Mouse (Mus musculus) cerebellum, adult 9-11 months (tissue): Measurements from ENCODE around the gene Gm21897.
"Not testable (repeated sequence)": the region's sequence is repeated elsewhere in the genome, so short reads cannot be mapped to it uniquely, and the experiment has no call there.

ENCODE experiments used
- DNase-seq: peaks from one replicate; pipeline ENCODE4 v3.0.0; 2022

Gene Gm21897

DNA sequence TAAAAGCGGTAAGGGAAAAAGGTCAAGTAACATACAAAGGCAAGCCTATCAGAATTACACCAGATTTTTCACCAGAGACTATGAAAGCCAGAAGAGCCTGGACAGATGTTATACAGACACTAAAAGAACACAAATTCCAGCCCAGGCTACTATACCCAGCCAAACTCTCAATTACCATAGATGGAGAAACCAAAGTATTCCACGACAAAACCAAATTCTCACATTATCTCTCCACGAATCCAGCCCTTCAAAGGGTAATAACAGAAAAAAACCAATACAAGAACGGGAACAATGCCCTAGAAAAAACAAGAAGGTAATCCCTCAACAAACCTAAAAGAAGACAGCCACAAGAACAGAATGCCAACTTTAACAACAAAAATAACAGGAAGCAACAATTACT lies at the start of gene Gm21897:
TSS of gene Gm21897 (plus strand) at position 301 of the 400 bp plus-strand sequence.
- DNase-seq, result not testable (repeated sequence)

- DNase-seq, result no peak
These were observed 45.0 kb upstream of the Gm21897 start for GRCm38 (mm10) chr16:15272291-15272690.

DNA sequence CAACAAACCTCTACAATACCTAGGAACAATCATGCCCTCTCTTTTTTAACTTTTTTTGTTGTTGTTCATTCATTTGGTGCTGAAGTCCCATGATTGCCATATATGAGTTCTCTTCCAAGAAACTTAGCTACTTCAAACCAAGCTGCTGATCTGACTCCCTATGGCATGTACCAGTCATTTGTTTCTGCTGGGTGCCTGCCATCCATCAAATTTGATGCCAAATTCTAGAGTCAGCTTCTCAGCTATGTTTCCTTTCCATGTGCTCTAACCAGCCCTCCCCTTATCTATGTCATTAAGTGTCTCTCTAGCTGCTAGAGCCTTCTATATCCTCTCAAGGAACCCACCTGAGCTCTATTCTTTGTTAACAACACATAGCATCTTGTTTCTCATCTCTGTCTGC lies 39.8 kb upstream of the Gm21897 start:
- DNase-seq, result no peak

DNA sequence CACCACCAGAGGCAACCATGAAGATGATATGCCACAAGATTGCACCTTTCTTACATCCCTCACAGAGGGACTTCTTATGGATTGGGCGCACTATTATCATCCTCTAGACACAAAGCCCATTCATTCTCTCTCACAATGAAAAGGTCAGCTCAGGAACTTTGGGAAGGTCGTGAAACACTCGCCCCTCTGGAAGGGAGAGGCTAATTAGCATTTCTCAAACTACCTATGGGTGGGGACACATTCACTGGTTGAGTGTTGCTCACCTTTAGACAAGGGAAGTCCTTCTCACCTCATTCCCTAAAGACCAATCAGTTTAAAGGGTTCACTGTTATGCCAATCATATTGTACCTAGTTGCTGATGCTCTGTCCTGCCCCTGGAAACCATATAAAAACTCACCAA lies 24.2 kb upstream of the Gm21897 start:
- no peak for DNase-seq

DNA sequence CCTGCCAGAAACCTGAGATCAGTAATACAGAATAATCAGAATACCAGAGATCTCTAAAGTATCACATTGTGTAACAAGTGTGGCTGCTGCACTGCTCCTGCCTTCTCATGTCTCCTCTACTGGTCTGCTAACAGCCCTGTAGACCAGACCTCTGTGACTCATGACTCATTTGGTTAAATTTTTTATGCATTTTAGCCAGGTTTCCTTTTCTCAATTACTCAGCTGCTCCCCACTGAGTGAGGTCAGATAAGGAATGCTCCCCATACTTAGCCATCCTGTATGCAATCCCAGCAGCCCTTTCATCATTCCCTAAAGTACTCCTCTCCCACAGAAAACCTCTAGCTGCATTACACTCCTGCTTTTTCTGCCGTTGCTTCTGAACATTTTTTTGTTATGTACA lies 23.0 kb upstream of the Gm21897 start:
- no peak for DNase-seq

- DNase-seq, result no peak
These were observed 22.2 kb upstream of the Gm21897 start for GRCm38 (mm10) chr16:15294911-15295659.

- DNase-seq, result no peak
These were observed 17.3 kb downstream of the Gm21897 start for GRCm38 (mm10) chr16:15334526-15334925.

GRCm38 (mm10) chr16:15339051-15339450 lies 21.8 kb downstream of the Gm21897 start:
- DNase-seq, result no peak

DNA sequence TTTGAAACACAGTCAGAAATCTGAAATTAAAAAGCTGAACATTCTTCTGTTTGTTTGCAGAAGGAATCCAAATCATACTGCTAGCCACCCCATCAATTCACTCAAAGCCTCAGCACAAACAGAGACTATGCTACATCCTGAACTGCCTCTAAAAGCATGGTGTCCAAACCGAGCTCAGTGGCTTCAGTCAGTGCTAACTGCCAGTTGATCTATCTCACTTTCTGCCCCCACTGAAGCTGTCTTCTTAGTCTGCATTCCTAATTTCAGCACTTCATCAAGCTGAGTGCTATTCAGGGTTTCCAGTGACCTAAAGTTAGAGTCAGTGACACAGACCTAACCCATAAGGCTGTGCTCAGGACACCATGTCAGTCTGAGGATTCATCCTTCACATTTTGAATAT lies 28.8 kb downstream of the Gm21897 start:
- no peak for DNase-seq

DNA sequence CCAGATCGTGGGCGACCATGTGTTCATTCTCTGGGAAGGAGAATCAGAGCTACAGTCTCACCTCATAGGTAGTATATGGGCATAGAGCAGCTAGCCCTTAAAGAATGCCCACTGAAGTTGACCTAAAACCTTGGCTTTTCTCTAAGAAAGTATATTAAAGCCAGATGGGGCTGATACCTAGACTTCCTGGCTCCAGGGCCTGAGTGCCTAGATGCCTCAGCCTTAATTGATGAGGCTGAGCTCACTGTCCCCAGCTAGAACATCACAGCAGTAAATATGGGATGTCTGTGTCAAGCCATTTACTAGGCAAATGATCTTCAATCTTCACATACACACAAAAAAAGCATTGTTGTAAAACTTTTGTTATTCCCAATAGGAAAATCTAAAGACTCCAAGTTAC lies 32.1 kb downstream of the Gm21897 start:
- no peak for DNase-seq

DNA sequence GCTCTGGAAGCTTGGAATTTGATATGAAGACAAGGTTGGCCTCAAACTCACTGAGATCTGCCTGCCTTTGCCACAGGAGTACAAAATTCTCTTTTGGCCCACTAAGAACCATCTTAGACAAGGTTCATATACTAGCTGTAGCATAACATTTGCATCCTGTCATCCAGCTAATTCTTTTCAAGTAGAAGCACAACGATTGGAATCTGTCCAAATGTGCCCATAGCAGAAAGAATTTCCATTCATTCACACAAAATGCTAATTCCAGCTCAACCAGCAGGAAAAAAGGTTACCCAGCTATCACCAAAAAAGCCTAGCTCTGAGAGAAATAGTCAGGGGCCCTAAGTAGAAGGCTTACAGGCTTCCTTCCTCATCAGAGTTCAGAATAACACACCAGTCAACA lies 34.0 kb downstream of the Gm21897 start:
- no peak for DNase-seq

DNA sequence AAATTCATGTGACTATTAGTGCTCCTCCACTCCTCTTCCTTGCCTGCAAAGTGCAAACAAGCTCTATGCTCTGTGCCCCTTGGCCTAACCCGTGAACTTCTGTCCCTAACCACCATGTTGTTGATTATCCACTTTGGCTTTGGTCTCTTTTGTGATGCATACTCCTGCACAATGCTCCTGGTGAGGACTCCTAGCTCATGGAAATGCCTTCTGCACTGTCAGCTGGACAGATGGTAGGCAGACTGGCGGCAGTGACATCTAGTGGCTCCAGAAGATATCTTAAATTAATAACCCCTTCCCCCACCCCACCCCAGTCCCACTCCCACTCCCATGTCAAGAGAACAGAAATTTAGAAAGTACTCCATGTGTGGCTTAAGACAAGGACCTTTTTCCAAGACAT lies 35.1 kb downstream of the Gm21897 start:
- DNase-seq, result no peak

DNA sequence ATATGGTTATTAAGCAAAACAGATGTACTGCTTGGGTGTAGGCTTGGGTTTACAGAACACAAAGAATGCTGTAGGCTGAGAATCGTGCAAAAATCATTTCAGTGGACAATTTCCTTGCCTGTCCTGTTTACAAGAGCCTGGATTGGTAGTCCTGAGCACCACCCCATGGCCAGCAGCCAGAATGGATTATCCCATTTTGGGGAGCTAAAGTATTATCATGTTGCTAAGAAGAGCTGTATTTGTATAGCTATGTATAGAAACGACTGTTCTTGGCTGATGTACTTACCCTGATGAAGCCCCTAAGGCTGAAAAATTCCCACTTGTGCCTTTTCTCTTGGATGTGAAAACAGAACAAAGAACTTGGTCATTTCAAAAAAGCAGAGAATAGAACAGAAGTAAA lies 37.6 kb downstream of the Gm21897 start:
- DNase-seq, result no peak

DNA sequence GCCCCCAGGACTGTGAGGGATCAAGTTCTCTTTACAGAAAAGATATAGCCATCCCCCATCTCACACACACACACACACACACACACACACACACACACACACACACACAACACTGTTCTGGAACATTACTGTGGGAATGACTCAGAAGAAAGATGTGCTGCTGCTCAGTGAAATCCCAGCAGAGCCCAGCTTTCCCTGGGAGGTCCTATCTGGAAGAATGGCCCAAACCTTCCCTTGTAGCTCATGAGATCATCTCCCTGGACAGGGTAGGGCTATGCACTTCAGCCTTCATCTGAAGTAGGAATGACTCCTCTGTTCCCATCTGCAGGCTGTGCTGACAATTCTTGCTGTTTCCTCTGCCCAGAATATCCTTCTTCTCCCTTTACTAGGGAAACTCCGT lies 38.1 kb downstream of the Gm21897 start:
- no peak for DNase-seq

GRCm38 (mm10) chr16:15357766-15358165 lies 40.5 kb downstream of the Gm21897 start:
- DNase-seq, result no peak

DNA sequence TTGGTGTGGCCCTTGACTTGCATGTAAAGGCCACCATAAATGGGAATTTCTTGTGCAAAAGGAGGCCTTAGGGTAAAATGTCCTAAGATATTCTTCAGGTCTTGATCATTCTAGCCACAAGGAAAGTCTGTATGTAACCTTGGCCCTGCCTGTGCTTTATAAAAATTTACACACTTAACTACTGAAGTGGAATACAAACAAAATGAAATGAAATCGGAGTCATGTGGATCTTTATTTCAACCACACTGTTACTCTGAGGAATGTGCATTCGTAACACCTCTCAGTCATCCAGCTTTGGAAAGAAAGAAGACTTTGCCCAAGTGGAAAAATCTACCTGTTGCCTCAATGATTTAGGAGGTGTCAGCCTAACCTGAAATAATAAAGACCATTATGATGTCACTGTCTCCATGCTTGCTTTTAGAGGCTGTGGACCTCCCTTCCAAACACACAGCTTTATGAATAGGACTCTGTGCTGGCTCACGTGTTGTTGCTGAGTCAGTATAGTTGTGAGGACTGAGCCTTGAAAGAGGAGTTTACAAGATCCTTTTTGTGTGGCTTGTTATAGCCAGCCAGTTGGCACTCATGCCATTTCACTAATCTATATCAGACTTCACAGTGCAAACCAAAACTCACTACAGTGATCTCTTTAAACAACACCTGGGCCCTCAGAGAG lies 42.0 kb downstream of the Gm21897 start:
- DNase-seq, result no peak

DNA sequence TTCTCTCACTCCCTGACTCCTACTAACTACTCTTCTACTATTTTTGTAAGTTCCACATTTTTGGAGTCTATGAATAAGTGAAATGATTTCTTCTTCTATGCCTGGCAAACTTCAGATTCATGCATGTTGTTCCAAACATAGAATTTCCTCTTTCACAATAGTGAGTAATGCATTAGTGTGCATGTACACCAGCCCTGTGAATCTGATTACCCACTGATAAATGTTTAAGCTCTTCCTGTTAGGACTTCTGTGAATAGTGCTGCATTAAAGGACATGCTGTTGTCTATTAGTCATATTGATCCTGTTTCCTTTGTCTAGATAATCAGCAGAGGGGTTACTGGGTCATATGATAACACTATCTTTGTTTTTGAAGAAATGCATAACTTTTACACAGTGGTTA lies 43.6 kb downstream of the Gm21897 start:
- no peak for DNase-seq
